Mouse (Mus musculus): ENCODE results near the gene Tnfrsf11a.

- TF ChIP-seq CTCF (IDR thresholded peaks at IDR 0.05; ENCODE audit: low read depth): no peak
- no peak for TF ChIP-seq EP300 (IDR thresholded peaks at IDR 0.05; ENCODE audit: low read depth)
Measured at GRCm38 (mm10) chr1:105752196-105752595, 28.3 kb upstream of the Tnfrsf11a start.

Measured in heart, postnatal 0 days (tissue).